Mouse (Mus musculus): ENCODE measurements around the gene Aar2. TPM values are rescaled to one million over a fixed set of nuclear protein-coding genes. Genes with fewer than 3 reads are reported as not detected.

The Aar2 gene
- 28.0 and 36.9 TPM in 2 replicates for polyA plus RNA-seq (2012; rRNA removed; ENCODE audit: low replicate concordance)

GRCm38 (mm10) chr2:156547123-156547891, at the start of gene Aar2:
Gene Aar2, plus strand, starts transcription at chr2:156547584.

DNA sequence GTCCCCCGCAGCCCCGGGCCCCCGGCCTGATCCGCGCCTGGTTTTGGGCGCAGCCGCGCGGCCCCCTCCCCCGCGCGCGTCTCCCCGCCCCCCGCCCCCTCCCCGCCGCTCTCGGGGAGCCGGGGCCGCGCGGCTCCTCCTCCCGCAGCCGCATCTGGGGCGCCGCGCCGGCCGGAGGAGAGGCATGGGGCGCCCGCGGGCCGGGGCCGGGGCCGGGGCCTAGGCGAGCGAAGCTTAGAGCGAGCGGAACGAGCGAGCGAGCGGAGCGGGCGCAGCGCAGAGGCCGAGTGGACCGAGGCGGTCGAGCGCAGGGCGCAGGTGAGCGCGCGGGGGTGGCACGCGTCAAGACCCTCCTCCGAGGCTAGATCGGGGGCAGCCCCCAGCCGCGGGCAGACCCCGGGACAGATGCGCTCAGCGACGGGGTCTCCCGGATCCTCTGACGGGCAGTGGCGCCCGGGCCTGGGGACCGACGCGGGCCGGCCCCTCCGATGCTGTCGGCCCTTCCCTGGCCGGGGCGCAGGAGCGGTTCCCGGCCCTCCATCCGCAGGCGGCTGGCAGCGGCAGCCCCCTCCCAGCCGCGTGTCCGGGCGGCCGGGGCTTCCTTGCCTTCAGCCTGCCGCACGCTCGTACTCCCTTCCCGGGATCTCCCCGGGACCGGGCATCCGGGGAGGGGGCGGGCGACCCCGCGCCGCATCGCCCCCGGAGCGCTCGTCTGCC, 66.3 kb downstream of the Aar2 start, which contains the start of gene Dlgap4:
Gene Dlgap4, plus strand, starts transcription at position 165 of the 717 bp plus-strand sequence.

Other genes starting within 250 kb of the Aar2 start
- 1.5 and 2.0 TPM in 2 replicates for gene Cnbd2, start 235.3 kb upstream of the Aar2 start, polyA plus RNA-seq (2012; rRNA removed; ENCODE audit: low replicate concordance)
- 61.1 and 140 TPM in 2 replicates for gene Scand1, start 234.9 kb upstream of the Aar2 start, polyA plus RNA-seq (2012; rRNA removed; ENCODE audit: low replicate concordance)
- 59.8 and 67.2 TPM in 2 replicates for gene Epb41l1, start 126.7 kb upstream of the Aar2 start, polyA plus RNA-seq (2012; rRNA removed; ENCODE audit: low replicate concordance)
- 102 and 115 TPM in 2 replicates for gene Dlgap4, start 66.1 kb downstream of the Aar2 start, polyA plus RNA-seq (2012; rRNA removed; ENCODE audit: low replicate concordance)
- gene Myl9, start 227.8 kb downstream of the Aar2 start, polyA plus RNA-seq (2012; rRNA removed; ENCODE audit: low replicate concordance): 237 and 1,254 TPM in 2 replicates